Mouse (Mus musculus): ENCODE results near the gene Meox1. TPM values are rescaled to one million over a fixed set of nuclear protein-coding genes. Genes with fewer than 3 reads are reported as not detected.

Gene Meox1
- 8.4 and 9.2 TPM in 2 replicates for polyA plus RNA-seq (2015; fragmentation: Nextera tagmentation; extraction: Ambion mirVana)

DNA sequence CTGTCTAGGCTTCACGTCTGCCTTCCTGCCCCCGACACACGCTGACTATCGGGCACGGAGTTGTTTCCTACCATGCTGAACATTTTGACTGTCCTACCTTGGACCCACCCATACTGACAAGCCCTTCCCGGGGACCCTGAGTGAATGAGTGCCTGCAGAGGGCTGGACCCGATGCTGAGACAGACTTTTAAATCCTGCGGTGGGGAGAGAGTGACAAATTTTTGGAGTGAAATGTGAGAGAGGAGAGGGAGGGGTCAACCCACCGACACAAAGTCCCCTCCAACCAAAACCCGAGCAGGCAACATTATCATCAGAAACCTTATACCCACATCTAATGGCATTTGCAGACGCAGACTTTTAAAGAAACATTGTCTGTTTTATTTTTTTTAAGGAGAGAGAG is at the start of gene Meox1:
TSS of gene Meox1 (minus strand) at position 171 of the 400 bp plus-strand sequence.

Other genes with a start within 250 kb of the Meox1 start
- gene Arl4d, start 228.8 kb downstream of the Meox1 start, polyA plus RNA-seq (2015; fragmentation: Nextera tagmentation; extraction: Ambion mirVana), result 2.3 and 3.2 TPM in 2 replicates
- gene Dhx8, start 161.5 kb downstream of the Meox1 start, polyA plus RNA-seq (2015; fragmentation: Nextera tagmentation; extraction: Ambion mirVana), result 12.1 and 14.5 TPM in 2 replicates
- 8.8 and 10.0 TPM in 2 replicates for gene Etv4, start 109.0 kb downstream of the Meox1 start, polyA plus RNA-seq (2015; fragmentation: Nextera tagmentation; extraction: Ambion mirVana)
- 0.09 TPM in 1 of 2 replicates, not detected in the other for gene Sost, start 72.6 kb upstream of the Meox1 start, polyA plus RNA-seq (2015; fragmentation: Nextera tagmentation; extraction: Ambion mirVana)
- not detected in 2 replicates for gene Cfap97d1, start 89.9 kb upstream of the Meox1 start, polyA plus RNA-seq (2015; fragmentation: Nextera tagmentation; extraction: Ambion mirVana)
- gene Dusp3, start 92.6 kb upstream of the Meox1 start, polyA plus RNA-seq (2015; fragmentation: Nextera tagmentation; extraction: Ambion mirVana), result 88.1 and 96.2 TPM in 2 replicates
- 19.7 and 22.6 TPM in 2 replicates for gene Mpp3, start 134.1 kb upstream of the Meox1 start, polyA plus RNA-seq (2015; fragmentation: Nextera tagmentation; extraction: Ambion mirVana)
- gene Cd300lg, start 147.1 kb upstream of the Meox1 start, polyA plus RNA-seq (2015; fragmentation: Nextera tagmentation; extraction: Ambion mirVana), result 13.1 and 19.0 TPM in 2 replicates
- 0.85 and 0.99 TPM in 2 replicates for gene Mpp2, start 194.1 kb upstream of the Meox1 start, polyA plus RNA-seq (2015; fragmentation: Nextera tagmentation; extraction: Ambion mirVana)
- gene Ppy, start 206.9 kb upstream of the Meox1 start, polyA plus RNA-seq (2015; fragmentation: Nextera tagmentation; extraction: Ambion mirVana), result not detected in 2 replicates
- not detected in 2 replicates for gene Pyy, start 213.5 kb upstream of the Meox1 start, polyA plus RNA-seq (2015; fragmentation: Nextera tagmentation; extraction: Ambion mirVana)